Mouse (Mus musculus): ENCODE data around the gene Spats2l. TPM values are rescaled to one million over a fixed set of nuclear protein-coding genes. Genes with fewer than 3 reads are reported as not detected.
A peak's percentile ranks its signal among the peaks of the same experiment; 100 is the strongest.

Gene Spats2l
- polyA plus RNA-seq, 1 experiment from 2014 or later, result 64.0 TPM

DNA sequence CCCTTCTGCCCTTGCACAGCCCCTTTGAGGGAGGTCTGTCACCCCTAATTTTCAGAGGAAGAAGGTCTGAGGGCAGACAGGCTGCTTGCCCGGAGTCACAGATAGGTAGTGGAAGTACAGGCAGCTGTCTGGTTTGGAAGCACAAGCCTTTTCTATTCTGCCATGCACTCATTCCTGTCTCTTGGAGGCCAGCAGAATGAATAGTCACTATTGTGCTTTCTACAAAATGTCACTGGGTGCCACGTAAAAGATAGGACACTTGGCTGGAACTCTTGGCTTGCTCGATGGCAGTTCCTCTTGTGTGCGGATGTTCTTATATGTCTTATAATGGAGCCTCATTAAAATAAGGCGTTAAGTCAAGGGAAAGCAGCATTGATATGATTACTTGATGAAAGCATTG, 15.9 kb downstream of the Spats2l start:
- no peak overlapping the region for H3K27ac ChIP-seq
- 74% methylated on average over 5 of the region's 5 CpGs for WGBS
- no peak overlapping the region for H3K4me2 ChIP-seq (replicated peaks)

DNA sequence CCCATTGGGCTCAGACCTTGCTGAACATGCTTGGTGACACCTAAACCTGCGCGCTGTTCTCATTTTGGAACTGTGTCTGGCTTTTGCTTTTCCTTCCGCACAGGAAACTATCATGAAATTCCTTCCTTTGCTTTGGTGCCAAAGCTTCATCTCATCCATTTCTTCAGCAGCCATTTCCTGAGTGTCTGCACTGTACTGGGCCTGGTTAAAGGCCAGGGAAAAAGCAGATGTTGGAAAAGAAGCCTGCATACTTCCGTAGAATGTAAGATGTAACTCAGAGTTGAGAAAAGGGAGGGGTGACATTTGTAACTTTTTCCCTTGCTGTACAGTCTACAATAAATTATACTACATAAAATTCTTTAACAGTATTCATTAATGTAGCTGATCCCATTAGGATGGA, 18.2 kb downstream of the Spats2l start:
- 96% methylated on average over 4 of the region's 4 CpGs for WGBS
- Histone ChIP-seq H3K4me3 (replicated peaks) (no peak overlapping the region), H3K9ac (replicated peaks) (no peak overlapping the region), H3K27ac (no peak overlapping the region), H3K4me1 (replicated peaks) (0 out of 2 replicates have a peak, but pooled peaks cover 5% of the 10 kb centered on the region), H3K4me2 (replicated peaks) (no peak overlapping the region), H3K9me3 (no peaks in the 10 kb centered on the region), H3K27me3 (no peaks in the 10 kb centered on the region), H3K36me3 (no peaks in the 10 kb centered on the region)
- ATAC-seq, result no peak

More for the DNA sequence above, 15.9 kb downstream of the Spats2l start:
- no peak overlapping the region for H3K9ac ChIP-seq (replicated peaks)
- ATAC-seq, result no peak
- no peaks in the 10 kb centered on the region for H3K36me3 ChIP-seq
- H3K4me1 ChIP-seq (replicated peaks), result 0 out of 2 replicates have a peak, but pooled peaks cover 5% of the 10 kb centered on the region
- H3K27me3 ChIP-seq, result no peaks in the 10 kb centered on the region
- H3K9me3 ChIP-seq, result no peaks in the 10 kb centered on the region
- H3K4me3 ChIP-seq (replicated peaks), result no peak overlapping the region

DNA sequence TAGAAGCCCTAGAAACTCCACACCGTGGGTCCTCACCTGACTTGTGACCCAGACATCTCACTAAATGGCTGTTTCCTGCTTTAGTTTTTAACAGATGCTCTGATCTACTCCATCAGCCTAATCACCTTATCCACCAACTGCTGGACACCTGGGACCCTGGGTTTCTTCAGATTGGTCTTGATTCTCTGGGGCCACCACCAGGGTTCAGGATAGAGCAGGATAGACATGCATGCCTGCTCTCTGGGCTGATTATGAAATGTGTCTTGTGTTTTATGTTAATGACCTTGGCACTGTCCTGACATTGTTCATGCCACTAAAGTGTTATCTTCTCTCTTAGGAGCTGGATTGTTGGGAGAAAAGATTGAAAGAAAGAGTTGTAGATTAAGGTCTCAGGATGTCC, 21.9 kb downstream of the Spats2l start:
- ATAC-seq, result no peak
- WGBS, result 100% methylated on average over 1 of the region's 1 CpGs
- H3K4me2 ChIP-seq (replicated peaks), result no peak overlapping the region
- H3K9ac ChIP-seq (replicated peaks), result no peak overlapping the region
- no peaks in the 10 kb centered on the region for H3K9me3 ChIP-seq
- H3K4me1 ChIP-seq (replicated peaks), result peaks cover 3% of the 10 kb centered on the region; the same call in 1 of the 2 replicates
- H3K27ac ChIP-seq, result no peak overlapping the region
- no peak overlapping the region for H3K4me3 ChIP-seq (replicated peaks)
- no peaks in the 10 kb centered on the region for H3K27me3 ChIP-seq
- no peaks in the 10 kb centered on the region for H3K36me3 ChIP-seq

GRCm38 (mm10) chr1:57799398-57799797, 25.4 kb downstream of the Spats2l start:
- no peaks in the 10 kb centered on the region for H3K9me3 ChIP-seq
- no peaks in the 10 kb centered on the region for H3K27me3 ChIP-seq
- H3K4me1 ChIP-seq (replicated peaks), result peaks cover 6% of the 10 kb centered on the region; the same call in 1 of the 2 replicates
- no peak overlapping the region for H3K27ac ChIP-seq
- no peak for ATAC-seq
- no peaks in the 10 kb centered on the region for H3K36me3 ChIP-seq
- WGBS, result 90% methylated on average over 2 of the region's 2 CpGs
- H3K4me2 ChIP-seq (replicated peaks), result no peak overlapping the region
- H3K9ac ChIP-seq (replicated peaks), result no peak overlapping the region
- H3K4me3 ChIP-seq (replicated peaks), result no peak overlapping the region

DNA sequence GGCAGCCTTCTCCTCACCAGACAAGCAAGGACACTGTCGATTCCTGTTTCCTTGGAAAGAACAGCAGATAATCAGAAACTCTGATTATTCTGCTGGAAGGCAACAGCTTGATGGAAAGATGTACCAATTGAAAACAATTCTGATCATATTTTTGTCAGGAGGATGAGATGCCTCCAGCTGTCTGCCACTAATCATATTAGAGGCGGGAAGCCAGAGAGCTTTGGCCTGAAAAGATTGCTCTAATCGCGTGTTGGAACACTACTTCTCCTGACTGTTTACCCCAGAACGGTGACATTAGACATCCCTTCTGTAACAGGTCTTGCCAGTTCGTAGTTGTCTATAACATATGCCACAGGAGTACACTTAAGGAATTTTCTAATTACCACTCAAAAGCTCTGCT, 26.9 kb downstream of the Spats2l start:
- no peaks in the 10 kb centered on the region for H3K36me3 ChIP-seq
- no peaks in the 10 kb centered on the region for H3K27me3 ChIP-seq
- no peaks in the 10 kb centered on the region for H3K9me3 ChIP-seq
- H3K27ac ChIP-seq, result no peak overlapping the region; the same call in 1 of the 2 replicates
- H3K9ac ChIP-seq (replicated peaks), result no peak overlapping the region
- ATAC-seq, result no peak
- H3K4me1 ChIP-seq (replicated peaks), result peaks cover 6% of the 10 kb centered on the region; the same call in 1 of the 2 replicates
- 77% methylated on average over 6 of the region's 6 CpGs for WGBS
- H3K4me3 ChIP-seq (replicated peaks), result no peak overlapping the region
- no peak overlapping the region for H3K4me2 ChIP-seq (replicated peaks)

- no peak overlapping the region for H3K9ac ChIP-seq (replicated peaks)
- H3K27ac ChIP-seq, result no peak overlapping the region
- H3K27me3 ChIP-seq, result no peaks in the 10 kb centered on the region
- H3K4me1 ChIP-seq (replicated peaks), result peaks cover 20% of the 10 kb centered on the region
- H3K4me3 ChIP-seq (replicated peaks), result no peak overlapping the region
- no peaks in the 10 kb centered on the region; the same call in 1 of the 2 replicates for H3K36me3 ChIP-seq
- H3K9me3 ChIP-seq, result no peaks in the 10 kb centered on the region
- ATAC-seq, result no peak
- WGBS, result 88% methylated on average over 3 of the region's 3 CpGs
- no peak overlapping the region for H3K4me2 ChIP-seq (replicated peaks)
These were observed 32.2 kb downstream of the Spats2l start for GRCm38 (mm10) chr1:57806126-57806525.

DNA sequence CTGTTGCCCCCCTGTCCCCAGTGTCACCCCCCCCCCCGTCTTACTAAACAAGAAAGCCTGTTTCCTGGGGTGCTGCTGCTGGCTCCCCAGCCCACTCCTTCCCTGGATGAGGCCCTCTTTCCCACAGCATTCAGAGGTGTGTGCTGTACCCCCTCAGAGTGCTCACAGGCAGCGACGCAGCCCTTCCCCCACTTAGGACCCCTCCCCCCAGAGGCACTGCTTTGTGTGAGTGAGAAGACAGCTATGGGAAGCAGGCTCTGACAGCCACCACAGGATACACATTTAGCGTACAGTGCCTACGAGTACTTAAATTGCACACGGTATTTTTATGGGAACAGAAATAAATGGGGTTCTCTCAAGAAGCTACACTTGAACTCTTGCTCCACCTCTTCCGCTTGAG, 33.9 kb downstream of the Spats2l start:
- peaks cover 19% of the 10 kb centered on the region for H3K4me1 ChIP-seq (replicated peaks)
- H3K9ac ChIP-seq (replicated peaks), result no peak overlapping the region
- no peaks in the 10 kb centered on the region for H3K9me3 ChIP-seq
- no peaks in the 10 kb centered on the region; the same call in 1 of the 2 replicates for H3K36me3 ChIP-seq
- ATAC-seq, result peak; percentile 85
- H3K4me2 ChIP-seq (replicated peaks), result no peak overlapping the region
- H3K4me3 ChIP-seq (replicated peaks), result no peak overlapping the region
- H3K27me3 ChIP-seq, result no peaks in the 10 kb centered on the region
- 45% methylated on average over 7 of the region's 7 CpGs for WGBS
- H3K27ac ChIP-seq, result no peak overlapping the region

DNA sequence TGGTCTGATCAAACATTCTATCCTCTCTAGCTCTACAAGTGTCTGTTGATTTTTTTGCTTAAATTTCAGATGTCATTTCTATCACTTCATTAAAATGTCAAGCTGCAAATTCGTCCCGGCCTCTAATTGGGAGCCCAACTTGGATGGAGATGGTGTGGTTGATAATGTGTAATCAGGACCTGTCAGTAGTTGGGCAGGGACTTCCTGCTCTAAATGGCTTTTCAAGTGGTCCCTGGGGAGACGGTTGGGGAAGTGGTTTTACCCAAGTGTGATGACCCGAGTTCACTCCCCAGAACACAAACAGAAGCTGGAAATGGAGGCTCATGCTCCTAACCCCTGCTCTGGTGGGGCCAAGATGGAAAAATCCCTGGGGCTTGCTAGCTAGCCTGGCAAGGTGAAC, 36.3 kb downstream of the Spats2l start:
- H3K9me3 ChIP-seq, result no peaks in the 10 kb centered on the region
- no peak overlapping the region for H3K4me3 ChIP-seq (replicated peaks)
- H3K9ac ChIP-seq (replicated peaks), result no peak overlapping the region
- H3K27ac ChIP-seq, result no peak overlapping the region
- no peak overlapping the region for H3K4me2 ChIP-seq (replicated peaks)
- H3K36me3 ChIP-seq, result no peaks in the 10 kb centered on the region; the same call in 1 of the 2 replicates
- peaks cover 19% of the 10 kb centered on the region for H3K4me1 ChIP-seq (replicated peaks)
- H3K27me3 ChIP-seq, result no peaks in the 10 kb centered on the region
- no peak for ATAC-seq
- WGBS, result 83% methylated on average over 4 of the region's 4 CpGs

- Histone ChIP-seq H3K27me3 (no peaks in the 10 kb centered on the region), H3K9me3 (no peaks in the 10 kb centered on the region), H3K9ac (replicated peaks) (no peak overlapping the region), H3K4me2 (replicated peaks) (no peak overlapping the region), H3K36me3 (no peaks in the 10 kb centered on the region), H3K27ac (no peak overlapping the region), H3K4me3 (replicated peaks) (no peak overlapping the region), H3K4me1 (replicated peaks) (no peaks in the 10 kb centered on the region; the same call in 1 of the 2 replicates)
- ATAC-seq, result no peak
- 84% methylated on average over 2 of the region's 2 CpGs for WGBS
These were observed 43.1 kb downstream of the Spats2l start for GRCm38 (mm10) chr1:57817103-57817502.

GRCm38 (mm10) chr1:57820428-57820997, 46.6 kb downstream of the Spats2l start:
- no peak overlapping the region for H3K4me2 ChIP-seq (replicated peaks)
- WGBS, result 83% methylated on average over 6 of the region's 6 CpGs
- H3K36me3 ChIP-seq, result no peaks in the 10 kb centered on the region
- no peaks in the 10 kb centered on the region for H3K9me3 ChIP-seq
- no peak overlapping the region for H3K9ac ChIP-seq (replicated peaks)
- no peaks in the 10 kb centered on the region for H3K27me3 ChIP-seq
- ATAC-seq, result no peak
- peaks cover 6% of the 10 kb centered on the region; the same call in 1 of the 2 replicates for H3K4me1 ChIP-seq (replicated peaks)
- no peak overlapping the region for H3K27ac ChIP-seq
- H3K4me3 ChIP-seq (replicated peaks), result no peak overlapping the region

DNA sequence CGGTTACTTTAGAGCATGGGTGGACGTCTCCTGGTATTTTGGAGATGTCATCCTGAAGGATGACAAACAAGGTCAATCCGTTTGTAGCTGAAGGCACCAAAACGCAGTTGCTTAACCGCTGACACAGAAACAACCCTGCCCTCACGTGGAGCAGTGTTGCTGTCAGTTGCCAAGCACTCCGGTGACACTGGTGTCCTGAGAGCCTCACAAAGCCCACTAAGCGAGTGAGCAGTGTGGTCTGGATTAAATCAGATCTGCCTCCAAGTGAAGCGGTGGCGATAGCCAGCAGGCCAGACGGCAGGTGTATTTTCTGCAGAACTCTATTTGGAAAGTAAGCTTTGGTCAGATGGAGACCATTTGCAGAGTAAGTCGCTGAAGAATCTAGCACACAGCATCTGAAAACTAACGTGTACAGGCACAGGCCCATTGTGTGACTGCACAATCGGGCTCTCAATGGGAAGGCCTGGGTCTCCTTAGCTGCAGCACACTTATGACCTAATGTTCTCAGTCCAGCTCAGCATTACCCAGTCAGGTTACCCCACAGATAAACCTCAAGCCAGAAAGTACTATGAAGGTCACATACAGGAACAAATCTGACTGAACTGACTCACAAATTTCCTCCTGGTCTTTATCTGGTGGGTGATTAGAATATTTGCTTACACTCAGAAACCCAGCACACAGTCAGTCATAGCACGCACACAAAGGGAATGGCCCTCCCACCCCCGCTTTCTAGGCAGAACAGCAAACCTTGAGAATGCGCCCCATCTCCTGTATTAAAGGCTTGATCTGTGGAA, 51.2 kb downstream of the Spats2l start:
- no peaks in the 10 kb centered on the region for H3K27me3 ChIP-seq
- 75% methylated on average over 17 of the region's 17 CpGs for WGBS
- no peaks in the 10 kb centered on the region for H3K36me3 ChIP-seq
- H3K9me3 ChIP-seq, result no peaks in the 10 kb centered on the region
- ATAC-seq, result no peak
- H3K4me2 ChIP-seq (replicated peaks), result no peak overlapping the region
- H3K4me1 ChIP-seq (replicated peaks), result peaks cover 6% of the 10 kb centered on the region; the same call in 1 of the 2 replicates
- no peak overlapping the region for H3K4me3 ChIP-seq (replicated peaks)
- H3K9ac ChIP-seq (replicated peaks), result no peak overlapping the region
- H3K27ac ChIP-seq, result no peak overlapping the region

GRCm38 (mm10) chr1:57826245-57826644, 52.3 kb downstream of the Spats2l start:
- no peaks in the 10 kb centered on the region for H3K9me3 ChIP-seq
- H3K4me3 ChIP-seq (replicated peaks), result no peak overlapping the region
- no peaks in the 10 kb centered on the region for H3K36me3 ChIP-seq
- H3K4me1 ChIP-seq (replicated peaks), result 0 out of 2 replicates have a peak, but pooled peaks cover 6% of the 10 kb centered on the region
- H3K4me2 ChIP-seq (replicated peaks), result no peak overlapping the region
- H3K27ac ChIP-seq, result no peak overlapping the region
- 80% methylated on average over 9 of the region's 9 CpGs for WGBS
- no peak overlapping the region for H3K9ac ChIP-seq (replicated peaks)
- H3K27me3 ChIP-seq, result no peaks in the 10 kb centered on the region
- ATAC-seq, result no peak

All from midbrain, embryonic 13.5 days (tissue).